Mouse (Mus musculus) hematopoietic stem cell, adult 5-6 weeks (primary cell): ENCODE data around the gene Ncl. TPM values are rescaled to one million over a fixed set of nuclear protein-coding genes. Genes with fewer than 3 reads are reported as not detected.

ENCODE experiments used
- ATAC-seq, 2 experiments: fragments of 125-278 bp in 1 of 2; replicated peaks in 1 of 2; 2 replicates each; pipeline ENCODE4 v1.8.0; 2016 to 2017; ENCODE audit warnings: inconsistent platforms in 2 of 2, mild to moderate bottlenecking in 2 of 2, moderate number of reproducible peaks in 2 of 2, low read depth in 1 of 2, moderate TSS enrichment in 1 of 2; ENCODE audit not compliant: low FRiP score in 2 of 2, poor library complexity in 2 of 2, severe bottlenecking in 2 of 2, insufficient read depth in 1 of 2, low TSS enrichment in 1 of 2
- total RNA-seq: library from RNA; stranded (forward); fragments of 172-1452, 232-1000 nt; gene quantifications from 2 replicates; pipeline ENCODE4 v1.2.3, GENCODE M21; 2017

Ncl gene
- total RNA-seq, 1 experiment from 2014 or later = 1,004 TPM

DNA sequence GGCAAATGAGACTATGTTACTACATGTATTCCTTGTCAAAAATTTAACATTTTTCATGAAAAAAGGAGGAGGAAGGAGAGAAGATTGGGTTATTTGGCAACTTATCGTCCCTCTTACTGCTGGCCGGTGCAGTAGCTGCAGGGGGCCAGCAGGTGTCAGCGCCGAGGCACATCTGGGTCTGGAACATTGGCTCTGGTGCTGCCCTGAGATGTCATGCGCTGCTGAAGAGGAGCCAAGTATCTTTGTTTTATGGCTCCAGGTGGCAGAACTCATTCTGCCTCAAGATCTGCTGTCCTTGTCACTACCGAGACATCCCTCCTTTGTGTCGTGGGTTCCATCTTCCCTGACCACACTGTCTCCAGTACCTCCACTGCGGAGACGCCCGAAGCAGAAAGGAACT lies 12.8 kb upstream of the Ncl start:
- peak; percentile 88 to 97 for ATAC-seq

DNA sequence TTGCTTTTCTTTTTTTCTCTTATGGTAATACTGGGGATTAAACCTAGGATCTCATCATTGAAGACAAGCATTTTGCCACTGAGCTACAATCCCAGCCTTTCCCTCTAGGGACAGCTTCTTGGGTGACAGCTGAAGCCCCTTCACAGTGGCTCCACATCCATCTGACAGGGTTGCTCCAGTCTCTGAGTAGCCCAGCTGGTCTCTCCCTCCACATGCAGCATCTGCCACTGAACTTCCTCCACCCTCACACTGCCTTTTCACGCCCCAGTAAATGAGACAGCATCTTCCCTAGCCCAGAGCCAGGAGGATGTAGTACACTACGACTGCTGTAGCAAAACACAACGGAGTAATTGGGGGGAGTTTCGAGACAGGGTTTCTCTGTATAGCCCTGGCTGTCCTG lies 8.9 kb upstream of the Ncl start:
- ATAC-seq = 0 out of 4 replicates have a peak, but pooled peaks of 1 of the 2 experiments have one; percentile 8

DNA sequence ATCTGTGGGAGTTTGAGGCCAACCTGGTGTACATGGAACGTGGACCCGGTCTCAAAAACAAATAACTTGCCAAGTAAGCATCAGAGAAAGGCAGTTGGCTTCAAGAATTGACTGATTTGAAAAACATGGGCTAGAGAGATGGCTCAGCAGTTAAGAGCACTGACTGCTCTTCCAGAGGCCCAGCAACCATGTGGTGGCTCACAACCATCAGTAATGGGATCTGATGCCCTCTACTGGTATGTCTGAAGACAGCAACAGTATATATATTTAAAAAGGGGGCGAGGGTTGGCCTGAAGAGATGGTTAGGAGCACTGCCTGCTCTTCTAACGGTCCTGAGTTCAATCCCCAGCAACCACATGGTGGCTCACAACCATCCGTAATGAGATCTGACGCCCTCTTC lies 4.5 kb upstream of the Ncl start:
- no peak for ATAC-seq

DNA sequence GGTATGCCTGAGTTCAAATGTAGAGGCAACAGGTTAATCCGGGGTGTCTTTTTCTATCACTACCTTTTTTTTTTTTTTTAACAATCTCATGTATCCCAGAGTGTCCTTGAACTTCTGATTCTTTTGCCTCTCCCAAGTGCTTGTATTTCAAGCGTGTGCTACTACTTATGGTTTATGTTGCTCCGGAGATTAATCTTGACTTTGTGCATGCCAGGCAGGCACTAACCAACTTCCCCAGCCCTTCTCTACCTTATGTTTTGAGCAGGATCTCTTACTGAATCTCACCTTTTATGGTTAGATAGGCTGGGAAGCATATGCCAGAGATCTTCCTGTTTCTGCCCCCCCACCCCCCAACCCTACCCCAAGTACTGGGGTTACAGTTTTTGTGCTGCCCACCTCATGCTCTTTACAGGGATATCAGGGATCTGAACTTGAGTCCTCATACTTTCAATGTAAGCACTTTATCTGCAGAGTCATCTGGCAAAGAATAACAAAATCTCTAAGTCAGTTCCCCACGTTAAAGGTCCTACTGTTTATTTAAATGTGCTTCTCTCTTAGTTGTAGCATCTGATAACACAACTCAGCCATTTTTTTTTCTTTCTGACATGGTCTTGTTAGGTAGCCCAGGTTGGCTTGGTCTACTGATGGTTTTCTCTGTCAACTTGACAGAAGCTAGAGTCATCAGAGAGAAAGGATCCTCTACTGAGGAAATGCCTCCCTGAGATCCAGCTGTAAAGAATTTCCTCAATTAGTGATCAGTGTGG lies 2.8 kb upstream of the Ncl start:
- no peak for ATAC-seq

DNA sequence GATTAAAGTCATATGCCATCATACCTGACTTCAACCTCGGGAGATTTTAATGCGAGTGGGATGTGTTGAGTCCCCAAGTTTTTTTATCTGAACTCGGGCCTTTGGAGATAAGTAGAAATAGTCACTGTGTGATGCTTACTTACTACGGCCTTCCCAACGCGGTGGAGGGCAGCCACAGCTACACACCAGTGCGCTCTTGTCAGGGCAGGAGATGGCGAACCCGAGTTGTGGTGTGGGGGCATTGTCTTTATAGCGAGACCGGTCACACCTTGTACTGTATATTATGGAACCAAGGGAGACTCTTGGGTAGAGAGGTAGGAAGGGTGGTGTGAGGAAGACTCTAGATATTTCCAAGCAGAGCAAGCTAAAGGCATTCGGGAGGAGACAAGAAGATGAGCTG lies 1.2 kb upstream of the Ncl start:
- ATAC-seq = no peak

DNA sequence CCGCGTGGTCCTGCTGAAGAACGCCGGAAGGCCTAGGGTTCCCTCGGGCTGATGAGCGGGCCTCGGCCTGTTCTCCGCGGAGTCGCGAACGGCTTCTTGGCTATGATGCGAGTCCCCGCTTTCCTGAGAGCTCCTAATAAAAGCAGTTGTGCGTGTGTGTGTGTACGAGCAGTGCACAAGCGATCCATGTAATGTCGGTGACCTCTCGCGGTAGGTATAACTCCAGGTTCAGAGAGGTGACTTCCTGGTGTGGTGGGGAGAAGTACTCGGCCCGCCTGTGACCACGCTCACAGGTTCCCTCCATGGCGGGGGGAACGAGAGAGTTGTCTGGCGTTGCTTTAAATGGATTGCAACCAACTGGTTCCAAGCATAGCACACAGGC lies 589 bp upstream of the Ncl start:
- ATAC-seq = peak; percentile 19 to 25; a peak in 1 of 4 replicates

DNA sequence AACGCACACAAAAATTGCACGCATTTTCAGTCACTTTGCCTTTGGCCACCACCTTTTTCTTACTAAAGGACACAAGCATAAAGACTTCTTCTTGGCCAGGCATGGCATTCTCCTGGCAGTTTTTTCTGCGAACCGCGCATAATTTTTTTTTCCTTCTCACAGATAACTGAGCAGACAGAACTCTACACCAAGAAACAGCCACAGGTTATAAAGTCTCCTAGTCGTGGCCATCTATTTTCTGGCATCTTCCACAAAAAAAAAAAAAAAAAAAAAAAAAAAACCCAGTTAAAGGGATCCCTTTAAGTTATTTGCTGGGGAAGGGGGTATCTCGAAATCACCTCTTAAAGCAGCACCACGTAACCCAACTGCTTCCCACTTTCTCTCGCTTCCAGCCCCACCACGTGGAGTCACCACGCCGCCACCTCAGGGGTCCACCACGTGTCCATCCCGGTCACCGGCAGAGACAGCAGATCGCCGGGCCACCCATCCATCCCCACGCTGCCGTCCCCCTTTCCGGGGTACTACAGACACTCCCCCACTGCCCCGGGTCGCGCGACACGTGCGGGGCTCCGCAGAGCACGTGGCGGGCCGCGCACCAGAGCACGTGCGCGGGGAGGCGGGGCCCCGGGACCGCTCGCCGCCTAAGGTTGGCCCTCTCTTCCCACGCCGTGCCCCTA lies 833 bp downstream of the Ncl start:
- no peak for ATAC-seq

DNA sequence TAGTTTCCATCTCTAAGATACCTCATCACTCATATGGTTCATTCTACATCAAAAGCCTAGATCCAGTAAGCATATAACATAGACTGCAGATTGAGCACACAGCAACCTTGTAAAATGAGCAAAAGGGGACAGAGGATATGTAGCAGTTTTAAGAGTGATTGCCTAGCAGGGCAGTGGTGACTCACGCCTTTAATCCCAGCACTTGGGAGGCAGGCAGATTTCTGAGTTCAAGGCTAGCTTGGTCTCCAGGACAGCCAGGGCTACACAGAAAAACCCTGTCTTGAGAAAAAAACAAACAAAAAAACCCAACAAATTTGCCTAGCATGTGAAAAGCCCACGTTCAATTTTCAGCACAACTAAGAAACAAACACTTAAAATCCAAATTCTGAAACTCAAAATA lies 5.0 kb downstream of the Ncl start:
- no peak for ATAC-seq

DNA sequence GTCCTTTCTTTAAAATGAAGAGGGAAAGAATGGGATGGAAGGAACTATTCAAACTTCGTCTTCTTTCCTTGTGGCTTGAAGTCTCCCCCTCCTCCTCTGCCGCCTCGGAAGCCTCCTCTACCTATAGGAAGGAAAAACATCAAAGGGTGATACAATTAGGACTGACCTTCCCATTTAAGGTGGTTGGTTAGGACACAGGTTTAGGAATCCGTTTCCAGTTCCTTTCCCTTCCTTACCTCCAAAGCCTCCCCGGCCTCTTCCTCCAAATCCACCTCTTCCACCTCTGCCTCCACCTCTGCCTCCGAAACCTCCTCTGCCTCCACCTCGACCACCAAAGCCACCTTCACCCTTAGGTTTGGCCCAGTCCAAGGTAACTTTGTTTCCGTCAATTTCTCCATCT lies 8.6 kb downstream of the Ncl start:
- ATAC-seq = no peak

DNA sequence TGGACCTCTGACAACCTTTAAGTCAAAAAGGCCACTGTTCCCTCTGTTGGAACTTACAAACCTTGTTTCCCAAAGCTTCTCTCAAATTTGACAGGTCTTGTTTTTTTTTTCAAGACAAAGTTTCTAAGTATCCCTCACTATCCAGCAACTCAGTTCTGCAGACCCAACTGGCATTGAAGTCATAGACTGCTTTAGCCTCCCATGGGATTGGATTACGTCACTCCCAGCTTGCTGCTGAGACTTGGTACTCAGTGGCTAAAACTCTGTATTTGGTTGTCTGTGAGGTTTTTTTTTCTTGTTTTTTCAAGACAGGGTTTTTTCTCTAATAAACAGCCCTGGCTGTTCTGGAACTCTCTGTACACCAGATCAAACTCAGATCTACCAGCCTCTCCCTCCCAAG lies 9.5 kb downstream of the Ncl start:
- no peak for ATAC-seq

DNA sequence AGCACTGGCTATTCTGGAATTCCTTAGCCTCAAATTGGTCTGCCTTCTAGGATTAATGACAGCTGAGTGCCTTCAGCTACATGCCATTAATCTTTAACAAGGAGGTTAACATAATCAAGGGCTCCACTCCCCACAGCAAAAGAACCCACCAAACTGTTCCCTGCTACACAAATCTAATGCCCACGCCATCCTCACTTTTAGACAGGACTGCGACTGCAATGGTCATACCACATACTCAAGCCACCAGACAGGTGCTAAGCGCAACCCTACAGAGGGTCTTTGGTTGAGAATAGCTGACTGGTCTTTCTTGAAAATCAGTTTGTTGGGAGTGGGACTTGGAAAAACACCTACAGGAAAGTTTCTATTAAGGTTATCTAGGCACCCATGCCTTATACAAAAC lies 10.0 kb downstream of the Ncl start:
- no peak for ATAC-seq

DNA sequence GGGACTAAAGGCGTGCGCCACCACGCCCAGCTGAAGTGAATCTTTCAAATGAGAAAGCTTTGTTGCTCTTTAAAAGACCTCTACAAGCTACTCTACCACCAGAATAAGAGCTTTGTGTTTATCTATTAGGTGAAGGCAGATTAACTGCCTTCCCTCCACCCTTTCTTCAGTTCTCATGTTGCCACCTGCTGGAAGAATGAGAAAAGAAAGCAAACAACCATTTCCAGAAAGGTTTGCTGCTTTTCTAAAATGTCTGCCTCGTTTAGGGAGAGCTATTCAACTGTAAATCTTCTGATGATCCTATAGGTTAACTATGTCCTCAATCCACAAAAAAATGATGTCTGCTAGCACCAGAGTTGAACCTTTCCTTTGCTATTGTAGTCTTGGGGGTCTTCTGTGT lies 10.4 kb downstream of the Ncl start:
- no peak for ATAC-seq

DNA sequence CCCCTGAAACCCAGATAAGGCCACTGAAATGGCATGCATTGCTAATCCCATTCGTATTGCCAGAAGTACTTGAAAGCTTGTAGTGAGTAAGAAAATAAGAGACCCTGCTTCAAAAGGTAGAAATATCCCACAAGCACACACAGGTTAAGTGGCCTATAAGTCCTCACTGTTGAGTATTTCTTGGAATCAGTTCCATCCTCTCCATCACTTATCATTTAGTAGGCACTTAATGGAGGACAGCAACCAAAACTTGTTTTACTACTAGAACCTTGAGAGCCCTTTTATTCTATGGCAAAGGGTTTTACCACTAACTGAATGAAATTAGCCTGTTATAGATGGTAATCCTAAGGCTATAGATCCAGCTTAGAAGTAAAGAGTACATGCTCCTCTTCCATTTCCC lies 11.1 kb downstream of the Ncl start:
- no peak for ATAC-seq

DNA sequence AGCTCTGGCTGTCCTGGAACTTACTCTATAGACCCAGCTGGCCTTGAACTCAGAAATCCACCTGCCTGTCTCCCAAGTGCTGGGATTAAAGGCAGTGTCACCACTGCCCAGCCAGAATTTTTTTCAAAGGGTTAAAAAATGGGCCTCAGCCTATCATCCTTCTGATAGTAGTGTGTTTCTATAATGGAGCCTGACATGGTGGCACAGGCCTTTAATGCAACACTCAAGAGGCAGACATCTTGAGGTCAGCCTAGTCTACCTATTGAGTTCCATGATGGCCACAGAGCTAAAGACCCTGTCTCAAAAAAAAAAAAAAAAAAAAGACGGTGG lies 11.5 kb downstream of the Ncl start:
- ATAC-seq = no peak

DNA sequence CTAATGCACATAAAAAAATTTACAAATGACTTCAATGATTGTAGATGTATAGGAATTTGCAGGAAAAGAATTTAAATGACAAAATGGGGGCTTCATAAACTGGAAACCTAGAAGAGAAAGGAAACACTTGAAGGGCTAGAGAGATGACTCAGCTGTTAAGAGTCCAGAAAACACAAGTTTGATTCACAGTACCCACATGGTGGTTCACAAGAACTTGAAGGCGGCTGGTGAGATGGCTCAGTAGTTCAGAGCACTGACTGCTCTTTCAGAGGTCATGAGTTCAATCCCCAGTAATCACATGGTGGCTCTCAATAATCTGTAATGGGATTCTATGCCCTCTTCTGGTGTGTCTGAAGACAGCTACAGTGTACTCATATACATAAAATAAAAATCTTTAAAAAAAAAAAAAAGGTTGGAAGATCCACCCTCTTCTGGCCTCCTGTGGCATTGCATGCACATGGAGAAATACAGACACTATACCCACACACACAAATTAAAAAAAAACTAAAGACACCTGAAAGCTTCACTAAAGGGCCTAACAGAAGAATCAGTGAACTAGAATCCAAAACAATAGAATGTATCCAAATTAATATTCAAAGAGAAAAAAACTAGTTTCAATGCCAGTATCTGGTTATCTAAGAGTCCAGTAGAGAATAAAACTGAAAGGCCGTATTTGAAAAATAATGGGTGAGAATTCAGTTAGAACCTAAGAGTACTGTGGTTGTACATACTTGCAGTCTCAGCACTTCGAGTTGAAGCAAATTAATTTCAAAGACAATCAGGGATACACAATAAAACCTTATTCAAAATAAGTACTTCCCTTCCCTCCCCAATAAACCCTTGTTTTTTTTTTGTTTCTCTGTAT lies 12.1 kb downstream of the Ncl start:
- no peak for ATAC-seq

DNA sequence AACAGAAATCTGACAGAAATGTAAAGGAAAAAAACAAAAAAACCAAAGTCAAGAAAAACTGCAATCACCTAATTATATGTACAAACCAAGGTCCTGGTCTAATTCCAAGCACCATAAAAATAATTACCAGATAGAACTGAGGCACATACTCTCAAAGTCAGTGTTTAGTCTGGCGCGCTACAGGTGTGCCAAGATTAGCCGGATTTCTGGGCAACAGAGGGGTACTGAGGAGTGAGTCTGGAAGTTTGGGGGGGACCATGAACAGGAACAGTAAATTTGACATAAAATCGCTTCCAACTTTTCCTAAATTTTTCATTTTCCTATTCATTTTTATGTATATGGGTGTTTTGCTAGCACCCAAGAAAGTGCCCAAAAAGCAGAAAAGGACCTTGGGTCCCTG lies 13.2 kb downstream of the Ncl start:
- no peak for ATAC-seq

DNA sequence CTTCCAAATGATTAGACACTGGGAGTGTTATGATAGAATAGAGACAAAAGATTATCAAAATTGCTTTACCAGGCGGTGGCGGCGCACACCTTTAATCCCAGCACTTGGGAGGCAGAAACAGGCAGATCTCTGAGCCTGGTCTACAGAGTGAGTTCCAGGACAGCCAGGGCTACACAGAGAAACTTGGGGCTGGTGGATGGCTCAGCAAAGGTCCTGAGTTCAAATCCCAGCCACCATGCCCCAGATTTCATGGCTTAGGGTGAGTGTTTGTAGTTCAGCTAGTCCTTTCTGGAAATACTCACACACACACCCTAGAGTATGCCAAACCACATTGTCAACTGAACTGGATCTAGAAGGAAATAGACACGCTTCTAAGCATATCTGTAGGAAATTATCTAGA lies 14.1 kb downstream of the Ncl start:
- no peak for ATAC-seq
